Mouse (Mus musculus) limb, embryonic 14.5 days (tissue): ENCODE data around the gene Tcaf2. TPM values are rescaled to one million over a fixed set of nuclear protein-coding genes. Genes with fewer than 3 reads are reported as not detected.
A peak's percentile ranks its signal among the peaks of the same experiment; 100 is the strongest.

Source experiments
- ATAC-seq: fragments of 200-750 bp; cut with Nextera tagmentation; 2 replicates; pipeline ENCODE4 v1.8.0; 2017; ENCODE audit warnings: low read depth, moderate number of reproducible peaks, moderate TSS enrichment; ENCODE audit not compliant: low FRiP score
- DNase-seq: peaks from one replicate; pipeline ENCODE4 v3.0.0-alpha.2; 2015; ENCODE audit warnings: low spot score
- H3K27ac ChIP-seq: fragments of 300-500 bp; sonication (generic); replicated peaks from 2 replicates; pipeline ENCODE4 v1.5.1; 2014; ENCODE audit warnings: low read depth, mild to moderate bottlenecking, low read length, moderate library complexity, mixed read lengths
- H3K27me3 ChIP-seq: fragments of 300-500 bp; sonication (generic); 2 replicates; pipeline ENCODE4 v1.6.1; 2014; ENCODE audit warnings: low read length, mixed read lengths; ENCODE audit not compliant: control insufficient read depth, insufficient read depth
- H3K36me3 ChIP-seq: fragments of 300-500 bp; sonication (generic); 2 replicates; pipeline ENCODE4 v1.6.1; 2014; ENCODE audit warnings: mild to moderate bottlenecking, low read length, moderate library complexity, mixed read lengths; ENCODE audit not compliant: control insufficient read depth, insufficient read depth
- H3K4me1 ChIP-seq: fragments of 300-500 bp; sonication (generic); 2 replicates; pipeline ENCODE4 v1.6.1; 2014; ENCODE audit warnings: antibody characterized with exemption, low read length, mixed read lengths; ENCODE audit not compliant: control insufficient read depth, insufficient read depth
- H3K4me2 ChIP-seq: fragments of 300-500 bp; sonication (generic); replicated peaks from 2 replicates; pipeline ENCODE4 v1.6.1; 2014; ENCODE audit warnings: low read depth, mild to moderate bottlenecking, low read length, moderate library complexity; ENCODE audit not compliant: severe bottlenecking
- H3K4me3 ChIP-seq: fragments of 300-500 bp; sonication (generic); replicated peaks from 2 replicates; pipeline ENCODE4 v1.5.1; 2014; ENCODE audit warnings: low read length
- H3K9ac ChIP-seq: fragments of 300-500 bp; sonication (generic); 2 replicates; pipeline ENCODE4 v1.6.1; 2014; ENCODE audit warnings: mild to moderate bottlenecking, low read depth, low read length, moderate library complexity; ENCODE audit not compliant: severe bottlenecking
- H3K9me3 ChIP-seq: fragments of 300-500 bp; sonication (generic); 2 replicates; pipeline ENCODE4 v1.6.1; 2016; ENCODE audit warnings: low read length; ENCODE audit not compliant: control insufficient read depth
- POLR2A ChIP-seq: fragments of 200-500 bp; IDR thresholded peaks from 2 replicates; pipeline ENCODE4 v1.8.0; 2012; ENCODE audit warnings: inconsistent platforms, mild to moderate bottlenecking, moderate library complexity, borderline replicate concordance; ENCODE audit not compliant: insufficient read depth, insufficient read length; ENCODE audit errors: extremely low read depth
- WGBS: fragments of 180-500 bp; shearing (Covaris S2); extraction: QIAGEN DNeasy Blood & Tissue Kit; methylation state at CpG from one replicate; pipeline ENCODE4 v1.1.7; 2014; 5-methylcytosine and 5-hydroxymethylcytosine counted together
- polyA plus RNA-seq, 2 experiments: library from polyadenylated mRNA; depleted of rRNA in 1 of 2; stranded (reverse) in 1 of 2; unstranded in 1 of 2; fragments of >200 nt; fragmentation: Nextera tagmentation in 1 of 2; extraction: Ambion mirVana in 1 of 2; gene quantifications; 2 replicates each; pipeline versions ENCODE4 v1.2.1 to v1.2.3; 2012 to 2014

The Tcaf2 gene
- polyA plus RNA-seq, 2 experiments = 2.3 to 4.3 TPM

DNA sequence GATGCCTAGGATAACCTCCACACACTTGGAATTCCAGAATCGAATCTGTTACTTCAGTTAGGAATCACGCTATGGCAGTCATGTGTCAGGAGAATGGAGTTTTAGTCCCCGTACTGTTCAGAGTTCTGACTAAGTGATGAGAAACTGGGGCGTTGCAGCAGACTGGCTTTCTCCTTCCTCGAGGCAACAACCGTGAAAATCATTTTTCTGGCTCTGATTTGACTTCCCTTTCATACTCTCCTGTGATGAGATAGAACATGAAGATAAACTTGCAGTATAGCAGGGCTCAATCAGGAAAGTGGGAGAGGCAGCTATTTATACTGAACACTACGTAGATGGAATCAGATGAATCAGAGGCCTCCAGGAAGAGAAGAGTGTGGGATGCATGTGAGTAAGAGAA is 35.0 kb upstream of the Tcaf2 start:
- H3K9ac ChIP-seq = no peak overlapping the region
- no peak overlapping the region for H3K27ac ChIP-seq
- DNase-seq (no peak), ATAC-seq (no peak)
- TF ChIP-seq POLR2A = no peak
- H3K4me2 ChIP-seq = no peak overlapping the region
- H3K9me3 ChIP-seq = no peaks in the 10 kb centered on the region
- H3K4me3 ChIP-seq = no peak overlapping the region
- 88% methylated on average over 7 of the region's 7 CpGs for WGBS
- peaks cover 66% of the 10 kb centered on the region for H3K36me3 ChIP-seq
- H3K4me1 ChIP-seq = no peaks in the 10 kb centered on the region
- no peaks in the 10 kb centered on the region for H3K27me3 ChIP-seq

DNA sequence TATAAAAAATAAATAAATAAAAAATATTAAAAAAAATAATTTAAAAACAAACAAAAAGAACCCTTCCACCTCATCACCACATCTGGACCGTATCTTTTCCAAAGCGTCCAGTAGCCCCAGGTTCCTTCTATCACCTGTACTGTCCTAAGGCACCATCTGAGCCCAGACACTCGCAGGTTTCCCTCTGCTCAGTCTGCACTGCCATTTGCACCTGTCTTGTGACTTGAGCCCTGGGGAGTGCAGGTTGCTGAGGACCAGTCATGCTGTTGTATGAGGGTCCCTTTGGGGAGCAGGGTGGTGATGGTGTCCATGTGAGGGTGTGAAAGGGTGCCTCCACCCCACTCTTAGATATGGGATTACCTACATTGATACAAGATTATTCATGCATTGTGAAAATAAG is 31.0 kb upstream of the Tcaf2 start:
- Histone ChIP-seq H3K9me3 (no peaks in the 10 kb centered on the region), H3K4me3 (no peak overlapping the region), H3K27ac (no peak overlapping the region), H3K4me2 (no peak overlapping the region), H3K27me3 (no peaks in the 10 kb centered on the region), H3K36me3 (peaks cover 82% of the 10 kb centered on the region), H3K4me1 (no peaks in the 10 kb centered on the region), H3K9ac (no peak overlapping the region)
- TF ChIP-seq POLR2A = no peak
- WGBS = 94% methylated on average over 3 of the region's 3 CpGs
- no peak for DNase-seq
- no peak for ATAC-seq

GRCm38 (mm10) chr6:42671767-42672166 is 26.7 kb upstream of the Tcaf2 start:
- Histone ChIP-seq H3K9ac (no peak overlapping the region), H3K4me3 (no peak overlapping the region), H3K27me3 (no peaks in the 10 kb centered on the region), H3K4me2 (no peak overlapping the region), H3K4me1 (no peaks in the 10 kb centered on the region), H3K36me3 (peaks cover 56% of the 10 kb centered on the region), H3K27ac (no peak overlapping the region), H3K9me3 (no peaks in the 10 kb centered on the region)
- no peak for TF ChIP-seq POLR2A
- no peak for ATAC-seq
- no peak for DNase-seq
- 80% methylated on average over 1 of the region's 1 CpGs for WGBS

- H3K4me3 ChIP-seq = no peak overlapping the region
- H3K4me2 ChIP-seq = no peak overlapping the region
- no peaks in the 10 kb centered on the region for H3K4me1 ChIP-seq
- WGBS = 94% methylated on average over 2 of the region's 2 CpGs
- no peak overlapping the region for H3K27ac ChIP-seq
- DNase-seq (no peak), ATAC-seq (no peak)
- H3K9ac ChIP-seq = no peak overlapping the region
- no peak for TF ChIP-seq POLR2A
- H3K27me3 ChIP-seq = no peaks in the 10 kb centered on the region
- peaks cover 18% of the 10 kb centered on the region for H3K36me3 ChIP-seq
- no peaks in the 10 kb centered on the region for H3K9me3 ChIP-seq
Measured at GRCm38 (mm10) chr6:42667722-42668121, 22.7 kb upstream of the Tcaf2 start.

DNA sequence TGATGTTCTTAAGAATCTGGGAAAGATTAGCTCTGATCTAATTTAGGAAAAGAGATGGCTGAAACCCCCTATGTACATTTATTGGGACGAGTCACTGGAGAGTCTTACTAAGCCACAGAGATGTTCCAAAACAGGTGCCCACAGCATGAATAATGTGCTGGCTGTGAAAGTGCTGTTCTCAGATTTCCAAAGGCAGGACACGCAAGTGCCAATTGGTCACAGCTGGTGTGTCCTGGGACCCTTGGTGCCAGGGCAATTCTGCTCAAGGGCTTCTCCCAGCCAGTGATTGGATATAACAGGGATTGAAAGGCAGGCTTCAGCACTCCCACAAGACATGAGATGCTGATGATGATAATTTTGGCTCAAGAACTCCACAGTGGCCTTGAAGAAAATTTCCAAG is 16.7 kb upstream of the Tcaf2 start:
- H3K4me1 ChIP-seq = no peaks in the 10 kb centered on the region
- DNase-seq (peak; percentile 47), ATAC-seq (peak; percentile 60; the same call in 1 of the 2 replicates)
- H3K9me3 ChIP-seq = no peaks in the 10 kb centered on the region
- H3K27ac ChIP-seq = no peak overlapping the region
- no peak overlapping the region for H3K4me3 ChIP-seq
- no peaks in the 10 kb centered on the region for H3K36me3 ChIP-seq
- TF ChIP-seq POLR2A = no peak
- WGBS = 31% methylated on average over 2 of the region's 2 CpGs
- no peaks in the 10 kb centered on the region for H3K27me3 ChIP-seq
- no peak overlapping the region for H3K9ac ChIP-seq
- no peak overlapping the region for H3K4me2 ChIP-seq

GRCm38 (mm10) chr6:42634393-42634792 is 10.7 kb downstream of the Tcaf2 start:
- no peak for DNase-seq
- Histone ChIP-seq H3K27me3 (no peaks in the 10 kb centered on the region), H3K4me1 (no peaks in the 10 kb centered on the region), H3K4me3 (no peak overlapping the region), H3K9me3 (no peaks in the 10 kb centered on the region), H3K9ac (no peak overlapping the region), H3K36me3 (no peaks in the 10 kb centered on the region), H3K27ac (no peak overlapping the region), H3K4me2 (no peak overlapping the region)
- WGBS = 89% methylated on average over 5 of the region's 5 CpGs
- no peak for ATAC-seq
- TF ChIP-seq POLR2A = no peak
